Mouse (Mus musculus) forebrain, postnatal 0 days (tissue): ENCODE results near the gene Cfap54. TPM values are rescaled to one million over a fixed set of nuclear protein-coding genes. Genes with fewer than 3 reads are reported as not detected.

ENCODE experiments used
- ATAC-seq: fragments of 200-750 bp; cut with Nextera tagmentation; 2 replicates; pipeline ENCODE4 v1.8.0; 2017; ENCODE audit warnings: mild to moderate bottlenecking, moderate library complexity
- DNase-seq: peaks from one replicate; pipeline ENCODE4 v3.0.0-alpha.2; 2015
- H3K27ac ChIP-seq: fragments of 300-500 bp; sonication (generic); 2 replicates; pipeline ENCODE4 v1.5.1; 2014; ENCODE audit warnings: low read depth, mild to moderate bottlenecking, antibody characterized with exemption, low read length, moderate library complexity, mixed read lengths
- H3K27me3 ChIP-seq: fragments of 300-500 bp; sonication (generic); 2 replicates; pipeline ENCODE4 v1.6.1; 2014; ENCODE audit warnings: mild to moderate bottlenecking, low read length, mixed read lengths; ENCODE audit not compliant: insufficient read depth
- H3K36me3 ChIP-seq: fragments of 300-500 bp; sonication (generic); 2 replicates; pipeline ENCODE4 v1.6.1; 2014; ENCODE audit warnings: mild to moderate bottlenecking, moderate library complexity; ENCODE audit not compliant: insufficient read depth
- H3K4me1 ChIP-seq: fragments of 300-500 bp; sonication (generic); 2 replicates; pipeline ENCODE4 v1.6.1; 2014; ENCODE audit warnings: antibody characterized with exemption; ENCODE audit not compliant: insufficient read depth
- H3K4me2 ChIP-seq: fragments of 300-500 bp; sonication (generic); 2 replicates; pipeline ENCODE4 v1.6.1; 2014; ENCODE audit warnings: low read depth, mild to moderate bottlenecking, moderate library complexity
- H3K4me3 ChIP-seq: fragments of 300-500 bp; sonication (generic); 2 replicates; pipeline ENCODE4 v1.5.1; 2014; ENCODE audit warnings: low read depth, low read length, mixed read lengths
- H3K9ac ChIP-seq: fragments of 300-500 bp; sonication (generic); 2 replicates; pipeline ENCODE4 v1.6.1; 2014; ENCODE audit warnings: mild to moderate bottlenecking
- H3K9me3 ChIP-seq: fragments of 300-500 bp; sonication (generic); 2 replicates; pipeline ENCODE4 v1.6.1; 2016; ENCODE audit warnings: low read length
- CTCF ChIP-seq: sonication (generic); IDR thresholded peaks from 2 replicates; pipeline ENCODE4 v1.5.1; 2016; ENCODE audit warnings: antibody characterized with exemption, control low read depth, low read depth
- WGBS: fragments of 180-500 bp; shearing (Covaris S2); extraction: QIAGEN DNeasy Blood & Tissue Kit; methylation state at CpG from one replicate; pipeline ENCODE4 v1.1.7; 2014; 5-methylcytosine and 5-hydroxymethylcytosine counted together
- polyA plus RNA-seq: library from polyadenylated mRNA; unstranded; fragments of >200 nt; fragmentation: Nextera tagmentation; extraction: Ambion mirVana; gene quantifications from 2 replicates; pipeline ENCODE4 v1.2.1, GENCODE M21; 2015
- total RNA-seq: library from RNA; depleted of rRNA; stranded (reverse); fragments of >200 nt; gene quantifications from 2 replicates; pipeline ENCODE4 v1.2.3, GENCODE M21; 2014

The Cfap54 gene
- total and polyA plus RNA-seq, 2 experiments from 2014 or later: 4.2 to 4.8 TPM

- Histone ChIP-seq H3K27me3 (no peaks in the 10 kb centered on the region), H3K4me1 (no peaks in the 10 kb centered on the region), H3K4me3 (no peak overlapping the region), H3K9ac (no peak overlapping the region), H3K27ac (no peak overlapping the region), H3K9me3 (no peaks in the 10 kb centered on the region), H3K4me2 (no peak overlapping the region), H3K36me3 (no peaks in the 10 kb centered on the region)
- DNase-seq: no peak
- ATAC-seq: no peak
- WGBS: 74% methylated on average over 4 of the region's 4 CpGs
- no peak for TF ChIP-seq CTCF
Measured at GRCm38 (mm10) chr10:93062395-93062794, 19.0 kb downstream of the Cfap54 start.

GRCm38 (mm10) chr10:93053867-93054266 is 27.6 kb downstream of the Cfap54 start:
- 52% methylated on average over 6 of the region's 6 CpGs for WGBS

GRCm38 (mm10) chr10:93053315-93053714 is 28.1 kb downstream of the Cfap54 start:
- Histone ChIP-seq H3K27me3 (no peaks in the 10 kb centered on the region), H3K4me1 (no peaks in the 10 kb centered on the region), H3K4me3 (no peak overlapping the region), H3K36me3 (no peaks in the 10 kb centered on the region), H3K4me2 (no peak overlapping the region), H3K9ac (no peak overlapping the region), H3K27ac (no peak overlapping the region), H3K9me3 (no peaks in the 10 kb centered on the region)
- DNase-seq: no peak
- TF ChIP-seq CTCF: no peak
- ATAC-seq: no peak
- 72% methylated on average over 4 of the region's 4 CpGs for WGBS

More at GRCm38 (mm10) chr10:93053867-93054266, 27.6 kb downstream of the Cfap54 start:
- Histone ChIP-seq H3K27ac (no peak overlapping the region), H3K9ac (no peak overlapping the region), H3K4me2 (no peak overlapping the region), H3K4me1 (no peaks in the 10 kb centered on the region), H3K4me3 (no peak overlapping the region), H3K36me3 (no peaks in the 10 kb centered on the region), H3K9me3 (no peaks in the 10 kb centered on the region), H3K27me3 (no peaks in the 10 kb centered on the region)
- no peak for TF ChIP-seq CTCF
- ATAC-seq: no peak
- DNase-seq: peak; percentile 26

- DNase-seq (peak; percentile 93), ATAC-seq (peak; percentile 79)
- H3K4me1 ChIP-seq: no peaks in the 10 kb centered on the region
- peak overlapping the region; percentile 45 for H3K4me2 ChIP-seq
- H3K9ac ChIP-seq: peak overlapping the region; percentile 43; the same call in 1 of the 2 replicates
- H3K9me3 ChIP-seq: no peaks in the 10 kb centered on the region
- TF ChIP-seq CTCF: peak; percentile 84
- no peaks in the 10 kb centered on the region for H3K27me3 ChIP-seq
- peak overlapping the region; percentile 7; the same call in 1 of the 2 replicates for H3K4me3 ChIP-seq
- 34% methylated on average over 13 of the region's 13 CpGs for WGBS
- H3K27ac ChIP-seq: 0 out of 2 replicates have a peak overlapping the region, but pooled peaks have one; percentile 45
- H3K36me3 ChIP-seq: no peaks in the 10 kb centered on the region
Measured at GRCm38 (mm10) chr10:93051016-93051726, 30.2 kb downstream of the Cfap54 start.

GRCm38 (mm10) chr10:93050571-93050970 is 30.8 kb downstream of the Cfap54 start:
- H3K36me3 ChIP-seq: no peaks in the 10 kb centered on the region
- ATAC-seq (no peak), DNase-seq (no peak)
- H3K27ac ChIP-seq: no peak overlapping the region
- no peaks in the 10 kb centered on the region for H3K4me1 ChIP-seq
- no peak for TF ChIP-seq CTCF
- no peaks in the 10 kb centered on the region for H3K27me3 ChIP-seq
- 26% methylated on average over 3 of the region's 3 CpGs for WGBS
- H3K4me3 ChIP-seq: no peak overlapping the region
- H3K9me3 ChIP-seq: no peaks in the 10 kb centered on the region
- no peak overlapping the region for H3K9ac ChIP-seq
- H3K4me2 ChIP-seq: no peak overlapping the region

- Histone ChIP-seq H3K4me2 (no peak overlapping the region), H3K4me3 (no peak overlapping the region), H3K27me3 (no peaks in the 10 kb centered on the region), H3K4me1 (no peaks in the 10 kb centered on the region), H3K9me3 (no peaks in the 10 kb centered on the region), H3K36me3 (no peaks in the 10 kb centered on the region), H3K27ac (no peak overlapping the region), H3K9ac (no peak overlapping the region)
- ATAC-seq (no peak), DNase-seq (no peak)
- TF ChIP-seq CTCF: no peak
- WGBS: 93% methylated on average over 10 of the region's 10 CpGs
Measured at GRCm38 (mm10) chr10:93043195-93043594, 38.2 kb downstream of the Cfap54 start.

- Histone ChIP-seq H3K4me1 (no peaks in the 10 kb centered on the region), H3K27me3 (no peaks in the 10 kb centered on the region), H3K4me2 (no peak overlapping the region), H3K9me3 (no peaks in the 10 kb centered on the region), H3K36me3 (no peaks in the 10 kb centered on the region), H3K27ac (no peak overlapping the region), H3K4me3 (no peak overlapping the region), H3K9ac (no peak overlapping the region)
- 91% methylated on average over 3 of the region's 3 CpGs for WGBS
- no peak for TF ChIP-seq CTCF
- ATAC-seq (no peak), DNase-seq (no peak)
Measured at GRCm38 (mm10) chr10:93041850-93042249, 39.6 kb downstream of the Cfap54 start.
